Mouse (Mus musculus) spleen, postnatal 10 days (tissue): ENCODE measurements around the gene Adam6b.
"Not testable (repeated sequence)": the region's sequence is repeated elsewhere in the genome, so short reads cannot be mapped to it uniquely, and the experiment has no call there.

Experiments used
- DNase-seq, 2 experiments: peaks; one replicate each; pipeline ENCODE4 v3.0.0; 2021 to 2022; ENCODE audit warnings: low spot score in 2 of 2

Gene Adam6b

GRCm38 (mm10) chr12:113489211-113489610 is at the start of gene Adam6b:
Gene Adam6b (plus strand): TSS chr12:113489511.
- DNase-seq, result not testable (repeated sequence)

- no peak for DNase-seq
Measured at GRCm38 (mm10) chr12:113446061-113446460, 43.2 kb upstream of the Adam6b start.

- DNase-seq, result no peak
Measured at GRCm38 (mm10) chr12:113476164-113476563, 13.1 kb upstream of the Adam6b start.

- no peak for DNase-seq
Measured at GRCm38 (mm10) chr12:113482147-113482546, 7.2 kb upstream of the Adam6b start.

- no peak for DNase-seq
Measured at GRCm38 (mm10) chr12:113482661-113483389, 6.5 kb upstream of the Adam6b start.

GRCm38 (mm10) chr12:113483492-113484162 is 5.7 kb upstream of the Adam6b start:
- DNase-seq, result no peak

GRCm38 (mm10) chr12:113484971-113485485 is 4.3 kb upstream of the Adam6b start:
- DNase-seq, result no peak

- DNase-seq, result peak; percentile 33 to 62
Measured at GRCm38 (mm10) chr12:113487693-113488092, 1.6 kb upstream of the Adam6b start.

GRCm38 (mm10) chr12:113525901-113526300 is 36.6 kb downstream of the Adam6b start:
- DNase-seq, result no peak
